Mouse (Mus musculus) adrenal gland (tissue): ENCODE measurements at regions not wholly inside any gene's neighbourhood (a gene's known extent, or its start where the extent isn't known, plus 50 kb on each side); places are given as distances from the start of the nearest gene placed in this dataset.

ENCODE experiments used
- intact Hi-C: fragments of 180-260 bp; cut with DNase I; formaldehyde crosslinking; loops from one replicate; pipeline ENCODE4 v1.15.1; 2025

GRCm38 (mm10) chr5:35221451-35222305 is 56.4 kb upstream of the Adra2c start:
- intact Hi-C loops = no loop called here

DNA sequence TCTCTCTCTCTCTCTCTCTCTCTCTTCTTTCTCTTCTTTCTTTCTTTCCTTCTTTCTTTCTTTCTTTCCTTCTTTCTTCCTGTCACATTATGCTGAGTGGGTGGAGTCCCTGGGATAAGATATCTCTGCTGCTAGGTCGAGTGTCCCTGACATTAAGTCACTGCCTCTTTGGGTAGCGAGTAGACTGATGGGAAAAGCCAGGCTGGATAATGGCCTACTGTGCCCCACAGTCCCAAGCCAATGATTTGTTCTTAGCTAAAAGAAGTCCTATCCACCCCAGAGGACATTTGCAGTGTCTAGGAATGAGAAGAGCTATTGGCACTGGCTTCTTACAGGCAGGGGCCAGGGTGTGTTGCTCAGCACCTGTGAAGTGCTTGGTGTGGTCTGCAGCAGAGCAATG is 61.8 kb upstream of the Adra2c start:
- intact Hi-C loops = no loop called here

DNA sequence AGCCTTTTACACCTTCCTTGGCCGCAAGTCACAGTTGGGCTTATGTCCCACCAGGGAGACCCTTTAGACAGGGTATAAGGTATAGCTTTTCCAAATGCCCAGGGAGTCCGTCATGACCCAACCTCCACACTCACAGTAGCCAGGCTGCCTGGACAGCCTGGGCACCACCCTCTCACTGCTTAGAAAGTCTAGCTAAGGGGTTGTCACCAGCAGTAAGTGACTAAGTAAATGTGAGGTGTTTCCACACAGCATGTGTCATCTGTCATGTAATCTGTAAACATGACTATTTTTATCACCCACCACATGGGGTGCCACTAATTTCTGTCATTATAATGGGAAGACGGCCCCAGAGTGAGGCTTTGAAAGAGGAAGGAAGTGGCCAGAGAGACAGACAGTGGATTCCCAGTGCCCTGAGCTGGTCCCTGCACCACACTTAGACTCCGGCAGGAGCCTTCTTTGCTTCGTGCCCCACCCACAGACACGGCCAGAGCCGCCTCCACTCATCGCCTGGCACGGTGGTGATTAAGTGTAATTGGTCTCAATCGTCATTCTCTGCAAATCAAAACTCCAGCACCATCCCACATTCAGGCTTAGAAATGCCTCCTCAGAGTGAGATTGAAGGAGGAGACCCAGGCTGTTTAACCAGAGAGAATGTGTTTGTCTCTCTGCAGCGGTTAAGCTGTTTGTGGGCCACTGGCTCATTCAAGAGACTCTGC is 62.5 kb upstream of the Adra2c start:
- intact Hi-C loops = no loop called here

DNA sequence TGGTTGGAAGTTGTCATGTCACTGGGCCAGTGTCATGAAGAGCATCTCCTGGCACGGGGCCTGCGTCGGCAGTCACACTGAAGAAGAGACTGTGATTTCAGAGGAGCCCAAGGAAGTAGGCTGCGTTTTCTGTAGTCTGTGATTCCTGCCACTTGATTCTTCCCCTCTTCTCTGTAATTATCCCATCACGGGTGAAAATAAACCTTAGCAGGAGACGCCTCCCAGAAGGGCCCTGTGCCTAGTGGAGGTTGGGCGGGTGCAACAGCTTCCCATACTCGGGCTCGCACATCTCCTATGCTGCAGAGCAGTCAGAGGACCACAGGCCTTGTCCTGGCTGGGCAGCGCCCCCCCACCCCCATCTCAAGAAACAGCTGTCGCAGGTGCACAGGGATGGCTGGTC is 63.1 kb upstream of the Adra2c start:
- intact Hi-C loops = no loop called here

DNA sequence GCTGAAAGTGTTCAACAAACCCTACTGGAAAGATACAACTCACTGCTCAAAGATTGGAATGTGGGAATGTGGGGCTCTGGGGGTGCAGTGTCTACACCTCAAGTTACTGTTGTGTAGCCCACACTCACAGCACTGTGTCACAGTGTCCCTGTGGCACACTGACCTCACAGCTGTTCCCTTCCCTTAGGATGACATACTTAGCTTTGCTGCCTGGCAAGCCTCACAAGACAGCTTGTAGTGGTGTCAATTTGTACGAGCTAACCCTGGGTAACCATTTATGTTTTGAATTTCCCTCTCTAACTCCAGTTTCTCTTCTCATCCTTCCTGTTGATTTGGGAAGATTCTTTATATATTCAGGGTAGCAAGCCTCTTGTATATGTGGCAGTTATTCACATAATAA is 68.8 kb upstream of the Adra2c start:
- intact Hi-C loops = no loop called here

DNA sequence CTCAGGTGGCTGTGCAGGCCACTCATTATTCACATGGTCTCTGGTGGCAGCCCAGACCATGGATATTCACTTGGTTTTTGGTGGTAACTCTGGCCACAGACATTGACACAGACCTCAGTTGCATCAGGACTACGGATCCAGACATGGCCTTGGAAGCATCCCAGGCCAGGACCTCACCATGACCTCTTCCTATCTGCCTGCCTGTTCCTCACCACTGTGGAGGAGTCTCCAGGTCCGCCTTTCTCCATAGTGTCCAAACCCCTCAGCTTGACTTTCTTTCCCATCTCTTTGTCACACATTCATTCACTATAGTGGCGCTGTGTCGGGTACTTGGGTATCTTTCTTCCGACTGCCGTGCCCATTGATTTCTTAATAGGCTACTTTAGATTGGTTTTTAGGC is 74.1 kb upstream of the Adra2c start:
- intact Hi-C loops = no loop called here

DNA sequence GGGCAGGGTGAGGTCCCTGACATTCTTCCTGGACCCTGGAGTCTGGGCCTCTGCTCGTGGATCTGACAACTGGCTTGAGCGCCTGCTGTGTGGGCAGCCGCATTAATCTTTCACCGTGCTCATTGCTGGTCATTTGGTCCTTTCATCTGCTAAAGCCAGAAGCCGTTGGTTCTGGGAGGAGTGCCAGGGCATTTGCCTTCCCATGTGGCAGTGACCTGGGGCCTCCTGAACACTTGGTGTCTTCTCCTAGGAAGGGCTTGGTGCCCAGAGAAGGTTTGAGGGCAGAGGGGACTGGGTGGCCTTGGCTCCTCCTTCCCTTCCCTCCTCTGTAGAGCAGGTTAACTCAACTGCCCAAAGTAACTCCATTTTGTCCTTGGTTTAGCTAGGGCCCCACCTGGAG is 79.7 kb upstream of the Adra2c start:
- intact Hi-C loops = no loop called here

- intact Hi-C loops = no loop called here
These were observed 83.7 kb upstream of the Lrpap1 start for GRCm38 (mm10) chr5:35189113-35189797.

DNA sequence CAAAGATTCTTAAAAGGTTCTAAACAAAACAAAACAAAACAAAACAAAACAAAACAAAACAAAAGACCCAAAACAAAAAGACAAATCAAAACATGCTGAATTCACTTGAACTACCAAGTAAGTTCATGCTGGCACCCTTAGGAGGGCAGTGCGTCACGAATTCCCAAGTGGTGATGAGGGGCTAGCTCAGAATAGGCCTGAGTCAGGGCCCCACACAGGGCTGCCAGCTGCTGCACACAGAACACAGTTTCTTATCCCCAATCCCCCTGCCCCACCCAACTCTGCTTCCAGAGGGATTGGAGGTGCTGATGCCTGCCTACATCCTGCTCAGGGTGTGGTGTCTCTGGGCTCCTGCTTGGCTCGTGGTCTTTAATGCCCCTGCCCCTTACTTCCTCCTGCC is 80.3 kb upstream of the Lrpap1 start:
- intact Hi-C loops = no loop called here

GRCm38 (mm10) chr5:35185289-35185688 is 79.7 kb upstream of the Lrpap1 start:
- intact Hi-C loops = no loop called here

- intact Hi-C loops = no loop called here
These were observed 77.9 kb upstream of the Lrpap1 start for GRCm38 (mm10) chr5:35183418-35183817.

- intact Hi-C loops = loop anchor here (1.0 kb wide), 1 partner anchor 171 kb away; no protein-coding TSS in a partner anchor
These were observed 71.8 kb upstream of the Lrpap1 start for GRCm38 (mm10) chr5:35177332-35177731.

GRCm38 (mm10) chr5:35176112-35176848 is 70.7 kb upstream of the Lrpap1 start:
- intact Hi-C loops = no loop called here

DNA sequence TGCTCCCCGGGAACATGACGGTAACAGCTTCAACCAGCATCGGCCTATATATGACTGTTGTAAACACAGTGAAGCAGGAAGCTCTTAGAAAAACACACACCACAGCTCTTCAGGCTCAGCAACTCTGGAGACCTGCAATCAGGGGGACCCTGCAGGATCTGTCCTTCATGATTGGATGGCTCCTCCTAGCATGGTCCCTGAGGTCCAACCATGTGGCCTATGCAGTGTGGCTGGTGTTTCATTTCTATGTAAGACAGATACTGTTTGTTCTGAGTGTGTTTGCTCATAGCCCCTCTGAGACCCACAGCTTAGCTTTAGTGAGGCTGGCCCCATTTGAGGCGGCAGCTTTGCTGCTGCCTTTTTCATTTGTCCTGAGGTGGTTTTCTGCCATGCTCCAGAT is 68.8 kb upstream of the Lrpap1 start:
- intact Hi-C loops = no loop called here

GRCm38 (mm10) chr5:35171336-35171735 is 65.8 kb upstream of the Lrpap1 start:
- intact Hi-C loops = no loop called here

DNA sequence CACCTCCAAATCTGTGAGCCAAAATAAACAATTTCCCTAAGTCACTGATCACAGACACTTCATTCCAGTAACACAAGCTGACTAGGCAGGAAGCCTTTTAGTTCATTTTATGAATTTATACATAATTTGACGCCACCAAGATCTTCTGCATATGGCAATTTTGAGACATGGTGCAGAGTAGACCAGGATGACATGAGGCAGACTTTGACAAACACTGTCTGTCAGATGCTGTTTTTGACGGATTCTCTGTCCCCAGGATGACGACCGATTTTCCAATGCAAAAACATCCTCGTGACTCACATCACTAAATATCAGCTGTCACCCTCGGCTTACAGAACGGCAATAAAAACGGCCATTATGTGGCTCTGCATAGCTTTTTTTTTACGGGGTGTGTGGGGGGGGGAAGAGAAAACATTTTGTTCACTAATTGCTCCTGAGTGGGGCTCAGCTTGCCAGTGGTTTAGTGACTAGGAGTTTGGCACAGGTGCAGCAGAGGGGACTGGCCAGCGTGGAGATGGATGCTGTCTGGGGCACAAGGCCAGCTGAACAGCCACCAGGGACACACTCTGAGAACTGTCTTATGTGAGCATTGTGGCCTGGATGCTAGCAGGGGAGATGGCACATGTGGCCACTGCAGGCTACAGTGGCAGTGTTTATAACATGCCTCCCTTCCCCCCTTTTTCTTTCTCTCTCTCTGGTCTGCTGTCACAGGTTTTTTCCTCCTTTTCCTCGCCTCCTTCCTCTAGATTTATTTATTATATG is 65.0 kb upstream of the Lrpap1 start:
- intact Hi-C loops = no loop called here

GRCm38 (mm10) chr5:35169614-35170293 is 64.2 kb upstream of the Lrpap1 start:
- intact Hi-C loops = no loop called here

DNA sequence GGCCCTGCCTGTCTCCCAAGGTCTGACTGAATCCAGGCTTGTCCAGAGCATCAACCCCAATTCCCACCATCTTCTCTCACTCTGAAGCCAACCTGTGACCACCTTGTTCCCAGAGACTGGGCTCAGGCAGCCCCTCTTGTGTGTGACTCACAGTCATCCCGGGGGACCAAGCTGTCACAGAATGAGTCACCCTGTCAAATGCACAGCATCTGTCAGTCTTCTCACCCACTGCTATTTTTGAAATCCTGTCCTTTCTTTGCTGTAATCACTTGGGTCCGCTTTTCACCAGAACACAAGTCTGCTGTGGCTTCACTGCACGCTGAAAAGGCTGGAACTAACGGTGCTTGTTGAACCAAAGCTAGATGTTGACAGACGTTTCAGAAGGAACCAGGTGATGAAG is 63.3 kb upstream of the Lrpap1 start:
- intact Hi-C loops = no loop called here

DNA sequence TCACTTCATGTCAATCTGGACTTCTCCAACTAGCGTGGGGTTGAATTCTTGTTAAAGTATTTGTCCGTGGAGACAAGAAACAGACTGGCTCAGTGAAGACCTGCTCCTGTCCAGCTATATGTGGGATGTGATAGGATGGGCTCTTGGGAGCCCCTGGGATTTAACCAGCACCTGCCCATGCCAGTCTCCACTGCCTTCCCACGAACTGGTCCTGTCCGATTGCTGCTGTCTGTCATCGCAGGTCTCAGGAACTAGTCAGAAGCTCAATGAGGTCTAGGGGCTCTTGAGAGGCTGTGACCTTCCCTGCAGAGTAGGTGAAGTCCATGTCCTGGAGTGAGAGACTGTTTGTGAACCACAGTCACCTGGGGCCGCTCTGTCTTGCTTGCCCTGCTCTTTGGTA is 62.8 kb upstream of the Lrpap1 start:
- intact Hi-C loops = no loop called here

GRCm38 (mm10) chr5:35165993-35166392 is 60.4 kb upstream of the Lrpap1 start:
- intact Hi-C loops = no loop called here
